Mouse (Mus musculus): ENCODE measurements around the gene Lama4.

Gene Lama4

DNA sequence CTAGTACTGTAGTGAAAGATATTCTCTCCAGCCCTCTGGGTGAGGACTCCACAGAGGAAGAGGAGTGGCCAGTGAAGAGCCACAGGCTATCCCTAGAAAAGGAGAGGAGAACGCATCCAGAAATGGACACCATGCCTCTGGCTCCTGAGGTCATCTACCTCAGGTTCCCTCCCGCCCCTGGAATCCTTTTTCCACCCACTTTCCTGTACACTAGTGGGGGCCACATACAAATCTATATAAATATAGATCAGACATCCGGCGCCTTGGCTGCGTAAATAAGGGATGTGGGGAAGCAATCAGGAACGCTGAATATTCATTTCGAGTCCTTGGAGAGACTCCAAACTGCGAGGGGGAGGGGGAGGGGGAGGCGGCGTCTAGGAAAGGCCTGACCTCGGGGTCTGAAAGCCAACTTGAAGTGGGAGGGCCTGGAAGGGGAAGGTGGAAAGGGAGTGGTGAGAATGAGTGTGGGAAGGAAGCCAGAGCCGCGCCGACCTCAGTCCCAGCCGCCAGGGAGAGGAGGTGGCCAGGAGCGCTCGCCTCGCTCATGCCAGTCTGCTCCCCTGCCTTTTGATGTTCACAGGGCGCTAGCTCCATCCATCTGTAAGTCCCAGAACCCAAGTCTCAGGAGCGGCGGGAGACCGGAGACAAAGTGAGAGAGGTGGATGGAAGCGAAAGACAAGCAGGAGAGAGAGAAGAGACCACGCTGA, at the start of gene Lama4:
TSS of gene Lama4 (plus strand) at position 441 of the 707 bp plus-strand sequence.
- peak; percentile 68 for DNase-seq (ENCODE audit: low spot score)

DNA sequence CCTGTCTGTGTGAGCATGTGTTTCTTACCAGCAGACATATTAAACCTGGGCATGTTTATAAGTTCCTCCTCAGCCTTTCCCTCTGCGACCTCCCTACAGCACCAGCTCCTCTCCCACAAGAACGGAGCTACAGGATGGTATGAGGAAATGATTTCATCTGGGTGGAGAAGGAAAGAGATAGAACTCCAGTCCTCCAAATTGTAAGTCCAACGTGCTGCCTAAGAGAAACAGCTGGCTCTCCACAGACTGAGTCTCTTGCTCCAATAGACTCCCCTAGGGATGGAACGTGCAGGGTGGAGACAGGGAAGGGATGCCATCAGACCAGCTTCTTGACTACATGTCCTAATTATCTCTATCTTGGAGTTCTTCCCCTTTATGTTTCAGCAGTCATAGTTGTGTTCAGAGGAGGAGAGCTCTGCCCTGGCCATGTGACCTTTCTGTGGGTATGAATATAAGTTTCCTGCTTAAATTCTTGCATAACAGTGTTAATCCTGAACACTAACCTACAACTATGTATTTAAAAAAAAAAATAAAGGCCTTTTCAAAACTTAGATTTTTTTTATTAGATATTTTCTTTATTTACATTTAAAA, 49.2 kb upstream of the Lama4 start:
- peak; percentile 41 for DNase-seq (ENCODE audit: low spot score)

DNA sequence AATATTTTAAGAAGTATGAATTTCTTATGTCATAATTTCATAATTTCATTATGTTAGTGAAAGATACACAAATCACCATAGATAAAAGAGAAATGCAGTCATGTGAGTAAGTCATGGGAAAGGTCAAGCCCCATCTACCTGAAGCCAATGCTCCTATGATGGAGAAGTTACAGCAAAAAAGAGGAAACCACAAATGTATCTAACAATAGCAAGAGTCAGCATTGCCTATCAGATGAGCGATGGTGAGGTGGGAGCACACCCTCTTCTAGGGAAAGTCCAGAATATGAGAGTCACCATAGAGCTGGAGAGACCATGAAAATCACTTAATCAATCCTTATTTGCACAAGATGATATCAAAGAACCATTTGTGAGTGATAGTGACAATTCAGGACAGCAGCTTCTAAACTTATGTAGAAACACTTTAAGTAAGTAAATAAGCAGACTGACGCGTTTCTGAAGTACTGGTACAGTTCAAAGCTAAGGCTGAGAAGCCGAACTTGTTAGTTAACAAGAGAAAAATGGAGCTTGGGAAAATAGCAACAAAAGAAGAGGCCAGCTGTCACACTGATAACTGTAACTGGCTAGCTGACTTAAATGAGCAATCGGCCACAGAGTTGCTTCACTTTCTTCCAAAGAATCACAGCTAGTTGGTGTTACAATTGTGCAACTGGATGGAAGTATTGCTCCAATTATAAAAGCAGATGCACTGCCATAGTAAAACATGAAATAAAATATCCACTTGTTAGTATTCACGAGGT, 36.2 kb upstream of the Lama4 start:
- DNase-seq (ENCODE audit: low spot score), result no peak

DNA sequence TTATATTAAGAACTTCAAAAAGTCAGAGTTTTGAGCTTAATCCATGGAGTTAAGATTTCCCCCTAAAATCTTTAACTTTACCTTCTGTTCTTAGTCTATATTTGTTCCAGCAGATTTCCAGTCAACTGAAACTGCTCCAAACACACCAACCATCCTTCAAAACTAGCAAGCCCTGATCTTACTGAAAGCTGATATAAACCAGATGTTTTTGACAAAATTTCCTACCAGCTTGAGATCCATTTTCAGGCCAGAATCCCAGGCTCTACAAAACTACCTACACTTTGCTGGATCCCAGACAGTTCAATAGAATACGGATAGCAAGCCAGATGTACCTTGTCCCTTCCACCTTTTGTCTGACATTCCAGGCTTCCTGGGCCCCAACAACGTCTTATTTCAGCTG, 20.6 kb upstream of the Lama4 start:
- DNase-seq (ENCODE audit: low spot score), result no peak

DNA sequence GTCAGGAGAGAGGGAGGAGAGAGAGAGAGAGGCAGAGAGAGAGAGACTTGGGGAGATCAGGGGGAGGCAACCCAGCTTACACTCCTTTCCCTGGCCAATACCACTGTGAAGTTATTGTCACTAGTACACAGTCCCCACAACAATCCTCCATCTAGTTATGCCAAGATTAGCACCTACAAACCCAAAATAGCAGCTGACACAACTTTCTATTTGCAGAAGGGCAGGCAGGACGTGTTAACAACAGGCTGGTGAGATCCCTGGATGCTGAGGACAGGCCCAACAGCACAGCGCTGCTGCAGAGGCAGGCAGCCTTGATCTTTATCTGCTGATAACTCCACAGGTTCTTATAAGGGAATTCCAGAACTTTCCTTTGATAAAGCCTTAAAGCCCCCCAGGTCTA, 3.4 kb upstream of the Lama4 start:
- DNase-seq (ENCODE audit: low spot score), result no peak

DNA sequence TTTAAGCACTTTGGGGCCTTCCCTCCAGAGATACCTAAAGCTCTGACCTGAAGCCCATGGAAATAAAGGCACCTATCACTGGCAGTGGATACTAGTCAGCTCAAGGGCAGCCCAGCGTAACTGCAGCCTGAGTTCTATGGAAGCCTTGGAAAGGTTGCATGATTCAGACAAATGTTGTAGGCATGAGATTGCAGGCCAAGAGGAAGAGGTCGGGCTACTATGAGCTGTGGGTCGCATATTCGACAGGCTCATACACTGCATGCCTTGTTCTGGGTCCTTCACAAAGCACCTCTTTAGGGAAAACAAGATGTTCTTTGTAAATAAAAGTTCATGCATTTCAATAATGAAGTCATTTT, 618 bp upstream of the Lama4 start:
- no peak for DNase-seq (ENCODE audit: low spot score)

DNA sequence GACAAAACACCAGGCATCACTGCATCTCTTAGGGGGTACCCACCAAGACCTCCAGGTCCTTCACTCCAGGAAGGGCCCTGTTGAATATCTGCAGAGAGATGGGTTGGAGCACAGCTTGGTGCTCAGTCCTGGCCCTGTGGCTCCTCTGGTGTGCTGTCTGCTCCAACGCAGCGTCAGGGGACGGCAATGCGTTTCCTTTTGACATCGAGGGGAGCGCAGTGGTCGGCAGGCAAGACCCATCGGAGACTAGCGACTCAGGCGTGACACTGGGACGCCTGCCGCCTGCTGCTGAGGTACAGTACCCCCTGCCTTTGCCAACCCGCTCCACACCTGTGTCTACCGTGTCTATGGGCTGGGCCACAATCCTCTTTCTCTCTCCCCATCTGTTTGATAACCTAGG, 542 bp downstream of the Lama4 start:
- DNase-seq (ENCODE audit: low spot score), result no peak

DNA sequence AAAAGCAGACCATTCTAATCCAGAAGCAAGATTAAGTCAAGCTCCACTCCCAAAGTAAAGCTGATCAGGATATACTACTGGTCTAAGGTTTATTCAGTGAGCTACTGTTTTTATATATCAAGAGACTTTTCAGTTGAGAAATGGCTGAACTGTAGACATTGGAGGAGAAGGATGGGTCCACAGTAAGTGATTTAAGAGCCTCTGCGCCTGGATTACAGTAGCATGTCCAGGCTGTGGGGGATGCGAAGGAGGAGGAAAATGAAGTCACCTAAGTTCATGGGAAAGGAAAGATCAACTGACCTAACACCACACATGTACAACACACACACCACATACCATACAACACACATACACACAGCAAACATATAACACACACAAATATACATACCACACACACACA, 1.3 kb downstream of the Lama4 start:
- no peak for DNase-seq (ENCODE audit: low spot score)

DNA sequence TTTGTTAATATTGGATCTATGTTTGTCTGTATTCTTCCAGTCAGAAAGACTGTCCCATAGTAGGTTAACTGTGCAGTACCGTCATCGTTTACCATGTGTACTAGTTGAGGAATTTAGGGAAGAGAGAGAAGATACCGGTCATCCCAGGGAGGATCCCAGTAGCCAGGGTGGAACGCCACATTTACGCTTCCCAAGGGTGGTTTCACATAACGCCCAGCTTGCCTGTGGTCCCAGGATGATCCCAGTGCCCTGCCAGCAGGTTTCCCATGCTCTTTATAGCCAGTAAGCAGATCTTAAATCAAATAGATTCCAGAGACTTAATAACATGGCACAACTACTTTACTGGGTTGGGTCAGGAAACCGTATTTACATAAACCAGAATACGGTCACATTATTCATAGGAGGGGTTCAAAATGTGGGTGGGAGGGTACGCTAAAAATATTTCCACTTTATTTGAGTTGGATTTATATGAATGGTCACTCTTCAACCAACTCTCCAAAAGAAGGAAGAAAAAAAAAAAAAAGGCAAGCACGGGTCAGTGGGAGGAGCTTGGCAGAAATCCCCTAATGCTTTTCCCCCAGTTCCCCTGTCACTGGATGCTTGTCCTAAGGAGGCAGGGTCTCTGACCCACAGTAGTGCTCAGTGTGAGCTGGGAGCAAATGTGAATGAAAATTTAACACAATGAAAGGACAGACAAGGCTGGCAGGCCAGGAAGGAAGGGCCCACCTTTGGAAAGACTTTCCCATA, 3.2 kb downstream of the Lama4 start:
- DNase-seq (ENCODE audit: low spot score), result no peak

DNA sequence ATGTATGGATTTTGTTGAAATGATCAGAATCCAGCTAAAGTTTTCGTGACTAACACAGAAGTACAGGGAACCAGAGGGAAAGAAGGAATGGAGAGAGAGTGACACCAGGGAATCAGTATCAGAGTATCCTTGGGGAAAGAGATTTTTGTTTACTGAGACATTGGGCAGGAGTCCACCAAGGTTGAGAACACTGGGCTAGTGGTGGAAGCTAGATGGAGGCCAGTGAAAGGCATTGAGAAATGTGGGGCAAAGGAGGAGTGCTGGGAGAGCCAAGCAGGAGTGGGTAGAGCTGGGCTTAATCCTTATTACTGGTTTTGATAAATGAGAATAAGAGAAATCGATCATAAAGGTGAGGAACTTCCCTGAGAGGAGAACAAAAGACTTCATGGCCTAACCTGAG, 4.2 kb downstream of the Lama4 start:
- no peak for DNase-seq (ENCODE audit: low spot score)

DNA sequence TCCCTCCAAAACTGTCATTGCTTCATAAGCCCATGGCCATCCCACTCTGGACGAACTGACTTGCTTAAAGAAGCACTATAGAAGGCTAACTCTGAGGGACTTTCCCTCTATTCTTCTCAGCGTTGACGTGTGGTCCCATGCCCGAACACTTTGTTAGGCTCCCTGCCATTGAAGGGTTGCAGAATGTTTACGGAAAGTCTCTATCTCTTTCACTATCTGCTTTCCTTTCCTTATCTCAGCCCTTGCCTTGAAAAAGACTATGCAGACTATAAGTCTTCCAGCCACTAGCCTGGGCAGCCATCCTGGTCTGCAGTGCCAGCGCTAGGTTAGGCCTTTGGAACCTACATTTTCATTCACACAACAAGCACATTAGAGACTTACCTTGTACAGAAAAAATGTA, 4.7 kb downstream of the Lama4 start:
- DNase-seq (ENCODE audit: low spot score), result no peak

DNA sequence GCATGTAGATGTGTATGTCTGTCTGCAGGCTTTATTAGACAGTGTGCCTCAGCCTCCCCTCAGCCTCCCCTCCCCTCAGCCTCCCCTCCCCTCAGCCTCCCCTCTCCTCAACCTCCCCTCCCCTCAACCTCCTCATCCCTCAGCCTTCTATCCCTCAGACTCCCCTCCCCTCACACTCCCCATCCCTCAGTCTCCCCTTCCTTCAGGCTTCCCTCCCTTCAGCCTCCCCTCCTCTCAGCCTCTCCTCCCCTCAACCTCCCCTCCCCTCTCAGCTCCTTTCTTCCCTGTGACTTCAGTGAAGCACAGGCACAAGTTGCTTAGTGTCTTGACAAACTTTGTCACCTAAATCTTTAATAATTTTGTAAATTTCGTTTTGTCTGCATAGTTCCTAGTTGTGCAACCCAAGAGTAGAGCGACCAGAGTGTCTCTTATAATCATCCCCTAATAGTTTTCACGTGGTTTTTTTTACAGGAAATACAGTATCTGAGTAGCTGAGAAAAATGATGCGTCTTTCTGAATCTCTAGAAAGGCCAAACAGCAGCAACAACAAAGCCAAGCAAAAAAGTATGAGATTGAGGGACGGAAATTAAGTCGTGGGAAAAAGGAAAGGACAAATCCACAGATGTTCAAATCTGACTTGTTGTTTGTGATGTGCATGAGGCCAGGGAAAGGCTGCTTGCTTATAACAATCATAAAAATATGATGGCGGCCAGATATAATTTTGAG, 7.1 kb downstream of the Lama4 start:
- no peak for DNase-seq (ENCODE audit: low spot score)

DNA sequence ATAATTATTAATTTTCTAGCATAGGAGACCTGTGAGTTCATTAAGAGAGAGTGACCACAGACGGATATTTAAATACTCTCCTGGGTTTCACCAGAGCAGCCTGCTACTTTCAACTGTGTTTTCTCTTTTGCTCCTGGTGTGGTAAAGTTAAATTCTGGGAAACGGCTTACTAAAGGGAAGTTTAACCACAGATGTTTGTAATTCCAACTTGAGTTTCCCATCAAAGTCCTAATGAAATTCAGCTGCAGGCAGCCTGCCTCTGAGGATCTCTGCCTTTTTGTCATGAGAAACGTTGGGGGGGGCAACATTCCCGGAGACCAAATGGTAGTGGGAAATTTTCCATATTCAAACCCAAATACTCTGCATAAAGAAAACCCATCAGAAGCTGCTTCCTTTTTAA, 7.7 kb downstream of the Lama4 start:
- DNase-seq (ENCODE audit: low spot score), result no peak

DNA sequence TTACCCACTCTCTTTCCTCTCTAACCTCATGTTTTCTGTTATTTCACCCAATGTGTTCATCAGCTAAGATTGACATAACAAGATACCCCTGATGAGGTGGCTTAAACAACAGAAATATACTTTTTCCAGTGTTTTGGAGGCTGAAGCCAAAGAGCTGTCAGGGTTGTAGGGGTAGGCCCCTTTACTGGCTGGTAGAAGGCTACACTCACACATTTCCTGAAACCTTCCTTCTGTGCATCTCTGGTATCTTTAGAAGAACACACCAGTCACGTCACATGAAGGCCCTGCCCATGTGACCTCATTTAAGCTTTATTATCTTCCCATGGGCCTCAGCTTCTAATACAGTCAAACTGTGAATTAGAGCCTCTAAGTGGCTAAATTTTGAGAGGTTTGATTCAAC, 12.9 kb downstream of the Lama4 start:
- DNase-seq (ENCODE audit: low spot score), result no peak

DNA sequence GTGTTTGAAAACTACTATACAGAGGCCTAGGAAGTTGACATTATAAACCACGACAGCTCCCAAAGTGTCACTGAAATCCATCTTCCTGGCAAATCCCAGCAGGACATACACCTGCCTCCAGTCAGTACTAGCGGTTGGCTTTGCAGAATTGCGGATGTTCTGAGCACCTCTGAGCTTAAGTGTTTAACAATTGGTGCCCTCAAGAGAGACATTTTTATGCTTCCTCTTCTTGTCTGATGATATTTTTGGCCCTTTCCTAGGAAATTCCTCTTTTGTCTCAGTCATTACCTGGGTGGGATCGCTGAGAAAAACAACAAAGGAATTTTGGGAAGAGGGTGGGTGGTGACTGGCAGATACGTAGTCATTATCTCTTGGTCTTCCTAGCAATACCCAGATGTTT, 14.4 kb downstream of the Lama4 start:
- DNase-seq (ENCODE audit: low spot score), result no peak

DNA sequence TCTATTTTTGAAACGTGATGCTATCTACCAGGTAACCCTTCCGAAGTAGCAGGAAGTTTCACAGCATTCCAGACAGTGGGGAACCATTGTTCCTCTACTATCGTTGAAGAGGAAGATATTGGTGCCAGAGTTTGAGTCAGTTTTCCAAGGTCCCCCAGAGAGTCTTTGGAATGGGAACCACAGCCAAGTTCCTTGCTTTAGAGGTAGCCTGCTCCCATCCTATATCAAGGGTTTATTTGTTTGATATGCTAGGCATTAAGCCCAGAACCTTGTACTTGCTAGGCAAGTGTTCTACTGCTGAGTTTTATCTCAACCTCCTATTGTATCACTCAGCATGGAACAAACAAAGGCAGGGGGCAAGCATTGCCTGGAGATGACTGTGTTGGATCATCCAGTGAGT, 15.7 kb downstream of the Lama4 start:
- no peak for DNase-seq (ENCODE audit: low spot score)

DNA sequence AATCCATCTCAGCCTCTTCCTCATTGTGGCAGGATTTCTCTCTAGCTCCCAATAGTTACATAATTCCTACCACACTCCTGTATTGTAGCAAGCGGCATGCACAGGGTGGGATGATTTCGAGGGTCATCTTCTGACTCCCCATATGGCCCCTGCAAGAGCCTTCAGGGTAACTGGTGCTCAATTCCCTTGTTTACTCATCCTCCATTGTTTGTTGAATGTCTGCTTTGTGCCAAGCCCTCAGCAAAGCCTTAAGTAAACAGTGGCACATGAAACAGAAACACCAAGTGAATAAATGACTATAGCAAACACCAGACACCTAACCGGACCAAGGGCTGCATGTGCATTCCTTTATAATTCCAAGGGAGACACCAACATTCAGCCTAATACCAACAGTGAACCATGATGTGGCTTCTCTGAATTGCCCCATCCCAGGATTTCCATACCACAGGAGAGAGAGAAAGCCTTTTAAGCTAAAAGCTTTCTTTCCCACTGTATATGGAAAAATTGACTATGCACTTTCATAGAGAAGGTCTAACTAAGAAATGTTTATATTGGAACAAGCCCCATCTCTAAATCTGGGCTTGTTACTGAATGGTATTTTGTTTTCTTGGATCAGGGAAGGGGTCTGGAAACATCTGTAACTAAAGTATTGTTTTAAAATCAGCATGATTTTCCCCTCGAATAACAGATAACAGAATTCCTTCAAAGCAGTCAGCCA, 19.2 kb downstream of the Lama4 start:
- no peak for DNase-seq (ENCODE audit: low spot score)

DNA sequence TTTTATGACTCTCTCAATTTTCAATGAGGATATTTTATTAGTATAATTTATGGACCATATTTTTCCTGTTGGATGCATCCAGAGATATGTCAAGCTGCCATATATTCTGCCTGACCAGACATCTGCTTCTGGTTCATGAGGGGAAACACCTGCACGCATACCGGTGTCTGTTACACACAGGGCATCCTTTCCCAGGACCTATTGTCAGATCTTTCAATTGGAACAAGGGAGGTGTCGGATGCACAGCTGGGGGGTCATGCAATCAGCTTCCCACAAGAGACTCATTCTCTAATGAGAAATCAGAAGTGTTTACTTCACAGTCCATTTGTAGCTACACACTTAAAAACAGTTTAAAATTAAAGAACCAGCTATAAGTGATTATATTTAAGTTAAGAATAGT, 20.7 kb downstream of the Lama4 start:
- no peak for DNase-seq (ENCODE audit: low spot score)

DNA sequence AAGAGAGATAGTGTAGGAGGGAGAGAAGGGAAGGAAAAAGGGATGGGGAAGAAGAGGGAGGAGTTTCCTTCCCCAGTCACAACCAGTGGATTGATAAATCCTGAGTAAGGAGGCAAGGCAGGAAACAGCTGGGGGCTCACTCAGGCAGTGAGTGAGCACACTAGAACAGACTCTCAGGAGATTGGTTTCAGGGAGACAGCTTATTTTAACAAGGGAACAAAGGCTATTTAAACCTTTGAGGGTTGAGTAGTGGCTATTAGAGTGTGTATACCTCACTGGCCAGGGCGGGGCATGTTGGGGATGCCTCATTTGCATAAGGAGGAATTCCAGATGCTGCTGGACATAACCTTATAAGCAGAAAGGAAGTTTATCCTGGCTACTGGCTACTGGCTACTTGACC, 27.5 kb downstream of the Lama4 start:
- DNase-seq (ENCODE audit: low spot score), result no peak

DNA sequence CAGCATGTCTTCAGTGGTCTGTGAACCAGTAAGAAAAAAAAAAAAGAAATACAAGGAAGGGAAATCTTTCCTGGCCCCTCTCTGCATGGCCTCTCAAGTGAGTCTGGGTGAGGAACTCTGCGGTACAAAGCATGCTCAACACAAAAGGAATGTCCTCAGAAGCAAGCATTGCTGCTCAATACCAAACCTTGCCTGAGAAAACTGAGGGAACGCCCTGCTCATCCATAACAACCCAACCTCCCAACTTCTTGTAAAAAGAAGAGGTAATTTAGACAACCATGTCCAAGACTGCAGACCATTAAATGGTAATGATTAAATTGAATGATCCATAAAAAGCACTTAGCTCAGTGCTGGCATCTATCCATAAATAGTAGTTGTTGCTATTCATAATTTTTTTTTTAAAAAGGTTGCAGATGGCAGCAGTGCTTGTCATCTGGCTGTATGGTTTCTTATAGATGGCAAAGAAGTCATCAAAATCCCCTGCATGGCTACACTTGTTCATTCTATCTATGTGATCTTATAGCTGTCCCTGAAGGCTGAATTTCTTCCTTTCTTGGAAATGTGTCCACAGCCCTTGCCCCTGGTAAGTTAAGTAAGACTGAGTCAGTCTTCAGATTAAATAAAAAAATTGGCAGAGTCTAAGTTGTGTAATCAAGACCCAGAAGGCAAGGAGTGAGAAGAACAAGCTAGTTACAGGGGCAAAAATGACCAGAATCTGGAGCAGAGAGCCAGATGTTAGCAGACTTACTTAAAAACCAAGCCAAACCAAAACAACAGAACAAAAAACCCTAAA, 28.5 kb downstream of the Lama4 start:
- DNase-seq (ENCODE audit: low spot score), result no peak

Measured in lung, postnatal 25 days (tissue).